Mouse (Mus musculus) heart, postnatal 0 days (tissue): ENCODE results near the gene Gm21731.
"Not testable (repeated sequence)": the region's sequence is repeated elsewhere in the genome, so short reads cannot be mapped to it uniquely, and the experiment has no call there.

Source experiments
- CTCF ChIP-seq: IDR thresholded peaks from 2 replicates; pipeline ENCODE4 v1.5.1; 2016; ENCODE audit warnings: antibody characterized with exemption, control low read depth, low read depth
- EP300 ChIP-seq: IDR thresholded peaks from 2 replicates; pipeline ENCODE4 v1.6.1; 2016; ENCODE audit warnings: antibody characterized with exemption, low read depth

GRCm38 (mm10) chr13:120258817-120259658, 20.1 kb downstream of the Gm21731 start:
- TF ChIP-seq CTCF, EP300: not testable (repeated sequence)
